In genomic region chr9:110965062-110965909, GRCm38 (mm10) we compare ENCODE assay signal across 28 mouse cellular contexts. TPM values are rescaled to one million over a fixed set of nuclear protein-coding genes. Genes with fewer than 3 reads are reported as not detected.
DNase-seq lines count a peak whose midpoint lies in the region; ATAC-seq and TF ChIP-seq lines count a peak whose summit lies in the region.
"Had no signal": no experiment of that assay in that cellular context is flagged by ENCODE, and none has a peak within 500 bp of the region (broad histone marks: within the 10 kb centered on the region; RNA-seq: fewer than 3 reads in every experiment).

No protein-coding gene starts in this region.

- no peak overlapping the region for H3K4me3 ChIP-seq in heart, embryonic 11.5 days (ENCODE audit: low read depth, low read length)
- H3K4me3 ChIP-seq in testis, adult 2 months (ENCODE audit: control insufficient read depth, low read depth, low read length): peak overlapping the region; percentile 42
- H3K4me3 ChIP-seq: embryonic facial prominence, embryonic 15.5 days; forebrain, embryonic 10.5 days; heart, adult 2 months; hindbrain, embryonic 12.5 days had no signal

- TF ChIP-seq POLR2A in testis, adult 2 months (IDR thresholded peaks at IDR 0.05; ENCODE audit: control insufficient read depth, low read depth, low read length): no peak

- no peak overlapping the region for H3K9ac ChIP-seq in heart, embryonic 11.5 days (ENCODE audit: low read depth, low read length)
- H3K9ac ChIP-seq: embryonic facial prominence, embryonic 15.5 days; hindbrain, embryonic 12.5 days; lung, embryonic 14.5 days had no signal

- no peak for ATAC-seq in heart, embryonic 11.5 days (replicated peaks; ENCODE audit: insufficient number of reproducible peaks, low FRiP score, low TSS enrichment)
- ATAC-seq: activated CD4-positive, CD25-positive, alpha-beta regulatory T cell, adult 4 months; midbrain, embryonic 16.5 days had no signal

- H3K36me3 ChIP-seq in heart, embryonic 11.5 days (ENCODE audit: control insufficient read depth, insufficient read depth, low read length): no peaks in the 10 kb centered on the region
- H3K36me3 ChIP-seq in testis, adult 2 months (ENCODE audit: control insufficient read depth, insufficient read depth, low read length): no peaks in the 10 kb centered on the region
- H3K36me3 ChIP-seq: embryonic facial prominence, embryonic 15.5 days; forebrain, embryonic 10.5 days; hindbrain, embryonic 12.5 days had no signal

- DNase-seq in heart, adult 11 months: peak; percentile 88
- DNase-seq in CD4-positive helper T cell, adult 2 months (ENCODE audit: low read depth, low spot score): peak; percentile 16
- DNase-seq in WW6 (ENCODE audit: low read depth, low spot score): peak; percentile 53
- no peak for DNase-seq in layer of hippocampus, adult 9-10 months (ENCODE audit: low spot score)
- DNase-seq in frontal cortex, adult 2 months (ENCODE audit: extremely low spot score in 1 of 2, low spot score in 1 of 2): no peak
- DNase-seq in heart, adult 8-10 months (ENCODE audit: low spot score): no peak
- DNase-seq: adrenal gland, postnatal 25 days; cerebellum, postnatal 10 days; gastrocnemius, postnatal 10 days; heart, adult 2 months; kidney, adult 9 months; kidney, postnatal 4 days; liver; lung, embryonic 14.5 days had no signal

- H3K27ac ChIP-seq in heart, embryonic 11.5 days (ENCODE audit: low read depth, low read length): no peak overlapping the region
- no peak overlapping the region for H3K27ac ChIP-seq in testis, adult 2 months (ENCODE audit: control insufficient read depth, insufficient read depth, low read depth, low read length)
- H3K27ac ChIP-seq: embryonic facial prominence, embryonic 15.5 days; forebrain, embryonic 10.5 days; heart, adult 2 months; hindbrain, embryonic 12.5 days; macrophage had no signal

- WGBS in heart, embryonic 11.5 days (ENCODE audit: insufficient replicate concordance): 87% methylated on average over 22 of the region's 22 CpGs

- no peaks in the 10 kb centered on the region for H3K4me1 ChIP-seq in heart, embryonic 11.5 days (ENCODE audit: control insufficient read depth, insufficient read depth, low read length)
- H3K4me1 ChIP-seq in testis, adult 2 months (ENCODE audit: control insufficient read depth, insufficient read depth, low read length): no peaks in the 10 kb centered on the region; the same call in 1 of the 2 replicates
- H3K4me1 ChIP-seq: embryonic facial prominence, embryonic 15.5 days; forebrain, embryonic 10.5 days; hindbrain, embryonic 12.5 days had no signal

- no peaks in the 10 kb centered on the region for H3K27me3 ChIP-seq in heart, embryonic 11.5 days (ENCODE audit: control insufficient read depth, insufficient read depth, low read length)
- H3K27me3 ChIP-seq in testis, adult 2 months (ENCODE audit: control insufficient read depth, insufficient read depth, low read length): no peaks in the 10 kb centered on the region
- H3K27me3 ChIP-seq: embryonic facial prominence, embryonic 15.5 days; hindbrain, embryonic 12.5 days had no signal

- H3K9me3 ChIP-seq in heart, embryonic 11.5 days (replicated peaks; ENCODE audit: control insufficient read depth, low read length): no peaks in the 10 kb centered on the region
- H3K9me3 ChIP-seq: embryonic facial prominence, embryonic 15.5 days; forebrain, embryonic 10.5 days; hindbrain, embryonic 12.5 days had no signal

- no peak for TF ChIP-seq CTCF in testis, adult 2 months (IDR thresholded peaks at IDR 0.05; ENCODE audit: control insufficient read depth, insufficient read depth, insufficient replicate concordance, low read depth, low read length)

- no peak overlapping the region for H3K4me2 ChIP-seq in heart, embryonic 11.5 days
- H3K4me2 ChIP-seq: embryonic facial prominence, embryonic 15.5 days; hindbrain, embryonic 12.5 days; lung, embryonic 14.5 days had no signal

RNA-seq across cellular contexts. Expression of gene Lrrc2, which starts 13.9 kb away (rescaled TPM):
- 2.0 and 2.1 TPM in 2 replicates for polyA plus RNA-seq in heart, embryonic 11.5 days (2014; fragmentation: Nextera tagmentation; extraction: Ambion mirVana)
- polyA plus RNA-seq in testis, adult 2 months (2012; rRNA removed): 0.23 and 0.25 TPM in 2 replicates
- polyA plus RNA-seq in frontal cortex, adult 2 months (2012; rRNA removed): 0.97 and 1.0 TPM in 2 replicates
- 100 to 1,000 TPM; 286 to 346 (median 321) TPM for total RNA-seq in heart, adult 8-10 months (2022)
- polyA plus RNA-seq: lung, embryonic 14.5 days; macrophage had no signal

RNA-seq across cellular contexts. Expression of gene Tdgf1, which starts 19.3 kb away (rescaled TPM):
- polyA plus RNA-seq in heart, embryonic 11.5 days (2014; fragmentation: Nextera tagmentation; extraction: Ambion mirVana): not detected in 2 replicates
- 0.23 and 0.28 TPM in 2 replicates for polyA plus RNA-seq in testis, adult 2 months (2012; rRNA removed)
- 0.94 and 1.3 TPM in 2 replicates for polyA plus RNA-seq in frontal cortex, adult 2 months (2012; rRNA removed)
- total RNA-seq in heart, adult 8-10 months (2022): not detected
- total RNA-seq: adrenal gland, postnatal 25 days; gastrocnemius, postnatal 10 days; heart, adult 2 months had no signal
- polyA plus RNA-seq: heart, adult 2 months; heart, postnatal 0 days; hindbrain, embryonic 12.5 days; intestine, embryonic 14.5 days; lung, embryonic 14.5 days; macrophage; midbrain, embryonic 16.5 days; neural tube, embryonic 11.5 days; stomach, embryonic 16.5 days had no signal

RNA-seq across cellular contexts. Expression of gene Rtp3, which starts 25.1 kb away (rescaled TPM):
- polyA plus RNA-seq in heart, embryonic 11.5 days (2014; fragmentation: Nextera tagmentation; extraction: Ambion mirVana): 0.14 and 0.29 TPM in 2 replicates
- polyA plus RNA-seq in testis, adult 2 months (2012; rRNA removed): 0.59 and 0.75 TPM in 2 replicates
- polyA plus RNA-seq in frontal cortex, adult 2 months (2012; rRNA removed): 0.50 and 0.71 TPM in 2 replicates
- 1 to 10 TPM; 2.6 to 4.8 (median 3.7) TPM for total RNA-seq in heart, adult 8-10 months (2022)
- polyA plus RNA-seq: activated CD4-positive, CD25-positive, alpha-beta regulatory T cell, adult 4 months; embryonic facial prominence, embryonic 15.5 days; forebrain, embryonic 10.5 days; hindbrain, embryonic 12.5 days; macrophage; neural tube, embryonic 11.5 days had no signal

RNA-seq across cellular contexts. Expression of gene Fam240a, which starts 48.6 kb away (rescaled TPM):
- not detected in 2 replicates for polyA plus RNA-seq in heart, embryonic 11.5 days (2014; fragmentation: Nextera tagmentation; extraction: Ambion mirVana)
- polyA plus RNA-seq in testis, adult 2 months (2012; rRNA removed): not detected in 2 replicates
- not detected in 2 replicates for polyA plus RNA-seq in frontal cortex, adult 2 months (2012; rRNA removed)
- not detected for total RNA-seq in heart, adult 8-10 months (2022)
- total RNA-seq: adrenal gland, postnatal 25 days; heart, adult 2 months; layer of hippocampus, postnatal 25 days; left cerebral cortex, postnatal 14 days had no signal
- polyA plus RNA-seq: embryonic facial prominence, embryonic 15.5 days; forebrain, embryonic 10.5 days; heart, adult 2 months; heart, postnatal 0 days; hindbrain, embryonic 12.5 days; intestine, embryonic 14.5 days; lung, embryonic 14.5 days; macrophage; midbrain, embryonic 16.5 days; neural tube, embryonic 11.5 days; stomach, embryonic 16.5 days had no signal

RNA-seq across cellular contexts. Expression of gene Ltf, which starts 53.8 kb away (rescaled TPM):
- 0.68 and 0.72 TPM in 2 replicates for polyA plus RNA-seq in heart, embryonic 11.5 days (2014; fragmentation: Nextera tagmentation; extraction: Ambion mirVana)
- polyA plus RNA-seq in testis, adult 2 months (2012; rRNA removed): 14.0 TPM in 1 of 2 replicates, not detected in the other
- polyA plus RNA-seq in frontal cortex, adult 2 months (2012; rRNA removed): 0.06 and 0.71 TPM in 2 replicates
- total RNA-seq in heart, adult 8-10 months (2022): 1 to 10 TPM in 1 of 4 experiments, not detected in 3; 6.7 TPM
- total RNA-seq: heart, adult 2 months had no signal
- polyA plus RNA-seq: activated CD4-positive, CD25-positive, alpha-beta regulatory T cell, adult 4 months; forebrain, embryonic 10.5 days; neural tube, embryonic 11.5 days had no signal

Comparison
In these comparisons a context has a peak if more than half of its experiments do, and no peak if none do; other contexts are left out.
1. DNase-seq: peak in heart, adult 11 months (single experiment), CD4-positive helper T cell, adult 2 months (single experiment) and WW6 (single experiment); none in layer of hippocampus, adult 9-10 months (single experiment), frontal cortex, adult 2 months (0 of 2) and heart, adult 8-10 months (single experiment).